In genomic region chr12:16053735-16054134, GRCm38 (mm10) we compare ENCODE assay signal across 24 mouse cellular contexts.
DNase-seq lines count a peak whose midpoint lies in the region; ATAC-seq and TF ChIP-seq lines count a peak whose summit lies in the region.
"Had no signal": no experiment of that assay in that cellular context is flagged by ENCODE, and none has a peak within 500 bp of the region (broad histone marks: within the 10 kb centered on the region; RNA-seq: fewer than 3 reads in every experiment).

No protein-coding gene starts in this region.

- peak; percentile 20; the same call in 1 of the 2 replicates for ATAC-seq in limb, embryonic 14.5 days (ENCODE audit: low FRiP score, low read depth)
- ATAC-seq: activated CD4-positive, CD25-positive, alpha-beta regulatory T cell, adult 4 months; forebrain, embryonic 14.5 days; intestine, postnatal 0 days had no signal

- TF ChIP-seq POLR2A in kidney, adult 2 months (IDR thresholded peaks at IDR 0.05; ENCODE audit: low read depth, low read length), result no peak
- no peak for TF ChIP-seq POLR2A in limb, embryonic 14.5 days (IDR thresholded peaks at IDR 0.05; ENCODE audit: borderline replicate concordance, extremely low read depth, insufficient read depth, insufficient read length)

- H3K4me1 ChIP-seq in kidney, adult 2 months (ENCODE audit: control insufficient read depth, insufficient read depth, low read length), result 0 out of 2 replicates have a peak, but pooled peaks cover 2% of the 10 kb centered on the region
- H3K4me1 ChIP-seq in limb, embryonic 14.5 days (ENCODE audit: control insufficient read depth, insufficient read depth, low read length), result peaks cover 36% of the 10 kb centered on the region
- H3K4me1 ChIP-seq: hindbrain, embryonic 10.5 days; hindbrain, embryonic 15.5 days had no signal

- no peak overlapping the region for H3K4me2 ChIP-seq in limb, embryonic 14.5 days (replicated peaks; ENCODE audit: low read depth, low read length, severe bottlenecking)
- H3K4me2 ChIP-seq: hindbrain, embryonic 15.5 days had no signal

- H3K4me3 ChIP-seq in kidney, adult 2 months (ENCODE audit: insufficient read depth, low read depth, low read length), result no peak overlapping the region
- no peak overlapping the region for H3K4me3 ChIP-seq in limb, embryonic 14.5 days (replicated peaks; ENCODE audit: low read length)
- H3K4me3 ChIP-seq: hindbrain, embryonic 10.5 days; hindbrain, embryonic 15.5 days had no signal

- peak; percentile 26 for DNase-seq in adrenal gland, postnatal 10 days
- DNase-seq in adrenal gland, postnatal 25 days, result no peak
- DNase-seq in kidney, adult 2 months, result peak; percentile 8
- DNase-seq in kidney, adult 11 months, result no peak
- peak; percentile 57 for DNase-seq in NIH3T3 (ENCODE audit: low read depth)
- peak; percentile 65 for DNase-seq in limb, embryonic 14.5 days (ENCODE audit: low spot score)
- no peak for DNase-seq in thymus, postnatal 36 days
- no peak for DNase-seq in embryo, embryonic 10 days (ENCODE audit: low spot score)
- DNase-seq: cerebellum, adult 8-10 months; cerebellum, postnatal 25 days; heart, postnatal 14 days; kidney, postnatal 4 days; left cerebral cortex, postnatal 4 days; lung, adult 2 months; lung, postnatal 10 days; midbrain, embryonic 14.5 days had no signal

- no peak overlapping the region for H3K9ac ChIP-seq in limb, embryonic 14.5 days (ENCODE audit: low read depth, low read length, severe bottlenecking)
- H3K9ac ChIP-seq: hindbrain, embryonic 15.5 days; liver, embryonic 14.5 days had no signal

- H3K36me3 ChIP-seq in kidney, adult 2 months (ENCODE audit: control insufficient read depth, insufficient read depth, low read length), result no peaks in the 10 kb centered on the region
- H3K36me3 ChIP-seq in limb, embryonic 14.5 days (ENCODE audit: control insufficient read depth, insufficient read depth, low read length), result no peaks in the 10 kb centered on the region
- H3K36me3 ChIP-seq: hindbrain, embryonic 10.5 days; hindbrain, embryonic 15.5 days had no signal

- no peaks in the 10 kb centered on the region for H3K9me3 ChIP-seq in limb, embryonic 14.5 days (ENCODE audit: control insufficient read depth, low read length)
- H3K9me3 ChIP-seq: hindbrain, embryonic 10.5 days; hindbrain, embryonic 15.5 days had no signal

- 43% methylated on average over 3 of the region's 3 CpGs for WGBS in kidney, adult 2 months
- 27% methylated on average over 3 of the region's 3 CpGs for WGBS in limb, embryonic 14.5 days

- H3K27ac ChIP-seq in kidney, adult 2 months (ENCODE audit: insufficient read depth, low read depth, low read length), result no peak overlapping the region
- H3K27ac ChIP-seq in limb, embryonic 14.5 days (replicated peaks; ENCODE audit: low read depth, low read length), result no peak overlapping the region; the same call in 1 of the 2 replicates
- H3K27ac ChIP-seq: hindbrain, embryonic 10.5 days; hindbrain, embryonic 15.5 days; kidney, postnatal 0 days; liver, embryonic 14.5 days; macrophage had no signal

- H3K27me3 ChIP-seq in kidney, adult 2 months (replicated peaks; ENCODE audit: control insufficient read depth, insufficient read depth, low read length), result no peaks in the 10 kb centered on the region
- H3K27me3 ChIP-seq in limb, embryonic 14.5 days (ENCODE audit: control insufficient read depth, insufficient read depth, low read length), result no peaks in the 10 kb centered on the region
- H3K27me3 ChIP-seq: hindbrain, embryonic 15.5 days had no signal

- no peak for TF ChIP-seq CTCF in kidney, adult 2 months (conservative IDR thresholded peaks at IDR 0.05; ENCODE audit: insufficient read depth, insufficient read length, low read depth, low read length)

Comparison
In these comparisons a context has a peak if more than half of its experiments do, and no peak if none do; other contexts are left out.
1. DNase-seq: peak in adrenal gland, postnatal 10 days (single experiment), kidney, adult 2 months (single experiment), NIH3T3 (single experiment) and limb, embryonic 14.5 days (single experiment); none in adrenal gland, postnatal 25 days (single experiment), kidney, adult 11 months (single experiment), thymus, postnatal 36 days (0 of 2) and embryo, embryonic 10 days (single experiment).